Comparison of ENCODE assay signal across 20 mouse cellular contexts in genomic region chr13:101235110-101235509, GRCm38 (mm10).
DNase-seq lines count a peak whose midpoint lies in the region; ATAC-seq lines count a peak whose summit lies in the region.
"Had no signal": no experiment of that assay in that cellular context is flagged by ENCODE, and none has a peak within 500 bp of the region (broad histone marks: within the 10 kb centered on the region; RNA-seq: fewer than 3 reads in every experiment).

No protein-coding gene starts in this region.

- H3K27me3 ChIP-seq in hindbrain, embryonic 12.5 days: no peaks in the 10 kb centered on the region
- H3K27me3 ChIP-seq in hindbrain, embryonic 16.5 days (replicated peaks; ENCODE audit: control insufficient read depth, insufficient read depth, low read length): no peaks in the 10 kb centered on the region
- H3K27me3 ChIP-seq: midbrain, embryonic 12.5 days had no signal

- H3K4me2 ChIP-seq in hindbrain, embryonic 12.5 days (replicated peaks): no peak overlapping the region
- no peak overlapping the region for H3K4me2 ChIP-seq in hindbrain, embryonic 16.5 days (ENCODE audit: low read length)
- H3K4me2 ChIP-seq: liver, embryonic 11.5 days had no signal

- 10% methylated on average over 3 of the region's 3 CpGs for WGBS in hindbrain, embryonic 12.5 days
- WGBS in hindbrain, embryonic 16.5 days: 25% methylated on average over 3 of the region's 3 CpGs

- H3K9me3 ChIP-seq in hindbrain, embryonic 12.5 days (replicated peaks): no peaks in the 10 kb centered on the region
- no peaks in the 10 kb centered on the region for H3K9me3 ChIP-seq in hindbrain, embryonic 16.5 days (ENCODE audit: control insufficient read depth, low read length)
- H3K9me3 ChIP-seq: G1E; midbrain, embryonic 12.5 days had no signal

- no peak overlapping the region for H3K4me3 ChIP-seq in hindbrain, embryonic 12.5 days
- H3K4me3 ChIP-seq in hindbrain, embryonic 16.5 days (ENCODE audit: low read length): no peak overlapping the region
- H3K4me3 ChIP-seq: midbrain, embryonic 12.5 days had no signal

- no peaks in the 10 kb centered on the region for H3K36me3 ChIP-seq in hindbrain, embryonic 12.5 days
- H3K36me3 ChIP-seq in hindbrain, embryonic 16.5 days (ENCODE audit: control insufficient read depth, insufficient read depth, low read length): no peaks in the 10 kb centered on the region
- H3K36me3 ChIP-seq: G1E; midbrain, embryonic 12.5 days had no signal

- peaks cover 33% of the 10 kb centered on the region for H3K4me1 ChIP-seq in hindbrain, embryonic 12.5 days
- peaks cover 20% of the 10 kb centered on the region for H3K4me1 ChIP-seq in hindbrain, embryonic 16.5 days (ENCODE audit: control insufficient read depth, insufficient read depth, low read depth, low read length)

- 0 out of 2 replicates have a peak, but pooled peaks have one; percentile 28 for ATAC-seq in hindbrain, embryonic 12.5 days (ENCODE audit: low FRiP score)
- no peak for ATAC-seq in hindbrain, embryonic 16.5 days

- H3K9ac ChIP-seq in hindbrain, embryonic 12.5 days: no peak overlapping the region
- no peak overlapping the region for H3K9ac ChIP-seq in hindbrain, embryonic 16.5 days (ENCODE audit: low read depth, low read length)
- H3K9ac ChIP-seq: midbrain, embryonic 12.5 days had no signal

- H3K27ac ChIP-seq in hindbrain, embryonic 12.5 days: no peak overlapping the region
- H3K27ac ChIP-seq in hindbrain, embryonic 16.5 days (ENCODE audit: low read depth, low read length): no peak overlapping the region
- H3K27ac ChIP-seq: midbrain, embryonic 12.5 days had no signal

- DNase-seq in embryo, embryonic 10.5 days (ENCODE audit: low spot score): peak; percentile 40
- DNase-seq in embryo, embryonic 11 days: no peak
- peak; percentile 90 for DNase-seq in ES-CJ7 (ENCODE audit: low read depth, low spot score)
- DNase-seq in brain, adult 2 months (ENCODE audit: low read depth, low spot score): peak; percentile 71
- DNase-seq in left cerebral cortex, adult 9 months (ENCODE audit: low spot score in 2 of 2): no peak
- DNase-seq in B cell, adult 2 months: no peak
- DNase-seq: adrenal gland, adult 2 months; gastrocnemius, postnatal 14 days; heart, postnatal 10 days; kidney, adult 2 months; kidney, postnatal 25 days; left cerebral cortex, postnatal 4 days; lung, adult 2 months; lung, postnatal 36 days; right cerebral cortex, postnatal 14 days had no signal

Comparison
In these comparisons a context has a peak if more than half of its experiments do, and no peak if none do; other contexts are left out.
1. DNase-seq: peak in embryo, embryonic 10.5 days (single experiment), ES-CJ7 (single experiment) and brain, adult 2 months (single experiment); none in embryo, embryonic 11 days (single experiment), left cerebral cortex, adult 9 months (0 of 2) and B cell, adult 2 months (0 of 2).